ENCODE assay signal across 19 mouse cellular contexts in genomic region chr9:42958401-42958800, GRCm38 (mm10). TPM values are rescaled to one million over a fixed set of nuclear protein-coding genes. Genes with fewer than 3 reads are reported as not detected.
DNase-seq lines count a peak whose midpoint lies in the region; ATAC-seq and TF ChIP-seq lines count a peak whose summit lies in the region.
"Had no signal": no experiment of that assay in that cellular context is flagged by ENCODE, and none has a peak within 500 bp of the region (broad histone marks: within the 10 kb centered on the region; RNA-seq: fewer than 3 reads in every experiment).

No protein-coding gene starts in this region.

- no peaks in the 10 kb centered on the region for H3K9me3 ChIP-seq in hindbrain, postnatal 0 days (ENCODE audit: low read length)
- H3K9me3 ChIP-seq in hindbrain, embryonic 16.5 days (ENCODE audit: control insufficient read depth, low read length), result peaks cover 3% of the 10 kb centered on the region; the same call in 1 of the 2 replicates
- H3K9me3 ChIP-seq in midbrain, embryonic 14.5 days (ENCODE audit: control insufficient read depth, low read length), result no peaks in the 10 kb centered on the region
- H3K9me3 ChIP-seq in midbrain, embryonic 11.5 days (ENCODE audit: control insufficient read depth, low read length), result no peaks in the 10 kb centered on the region
- no peaks in the 10 kb centered on the region for H3K9me3 ChIP-seq in intestine, embryonic 16.5 days (ENCODE audit: control insufficient read depth, low read length)
- H3K9me3 ChIP-seq: embryonic facial prominence, embryonic 15.5 days; neural tube, embryonic 12.5 days had no signal

- H3K4me2 ChIP-seq in hindbrain, postnatal 0 days (ENCODE audit: low read depth, low read length), result no peak overlapping the region
- H3K4me2 ChIP-seq in hindbrain, embryonic 16.5 days (ENCODE audit: low read length), result no peak overlapping the region
- H3K4me2 ChIP-seq in midbrain, embryonic 14.5 days (ENCODE audit: low read length), result no peak overlapping the region
- no peak overlapping the region for H3K4me2 ChIP-seq in midbrain, embryonic 11.5 days
- H3K4me2 ChIP-seq in intestine, embryonic 16.5 days (ENCODE audit: low read depth, low read length), result no peak overlapping the region
- H3K4me2 ChIP-seq: embryonic facial prominence, embryonic 15.5 days; heart, embryonic 11.5 days; hindbrain, embryonic 14.5 days; liver, embryonic 11.5 days; neural tube, embryonic 12.5 days had no signal

- H3K4me3 ChIP-seq in hindbrain, postnatal 0 days (ENCODE audit: low read length), result no peak overlapping the region
- no peak overlapping the region for H3K4me3 ChIP-seq in hindbrain, embryonic 16.5 days (ENCODE audit: low read length)
- H3K4me3 ChIP-seq in midbrain, embryonic 14.5 days (replicated peaks; ENCODE audit: low read depth, low read length), result no peak overlapping the region
- H3K4me3 ChIP-seq in midbrain, embryonic 11.5 days (ENCODE audit: low read depth, low read length), result no peak overlapping the region
- no peak overlapping the region for H3K4me3 ChIP-seq in intestine, embryonic 16.5 days (ENCODE audit: low read length)
- H3K4me3 ChIP-seq: embryonic facial prominence, embryonic 15.5 days; neural tube, embryonic 12.5 days had no signal

- H3K27ac ChIP-seq in hindbrain, postnatal 0 days, result no peak overlapping the region
- H3K27ac ChIP-seq in hindbrain, embryonic 16.5 days (ENCODE audit: low read depth, low read length), result no peak overlapping the region
- H3K27ac ChIP-seq in midbrain, embryonic 14.5 days (replicated peaks; ENCODE audit: low read depth, low read length), result no peak overlapping the region
- no peak overlapping the region for H3K27ac ChIP-seq in midbrain, embryonic 11.5 days (ENCODE audit: low read depth, low read length)
- H3K27ac ChIP-seq in intestine, embryonic 16.5 days (ENCODE audit: low read length), result no peak overlapping the region
- H3K27ac ChIP-seq: embryonic facial prominence, embryonic 15.5 days; hindbrain, embryonic 14.5 days; neural tube, embryonic 12.5 days had no signal

- H3K4me1 ChIP-seq in hindbrain, postnatal 0 days (ENCODE audit: insufficient read depth, low read length), result no peaks in the 10 kb centered on the region
- H3K4me1 ChIP-seq in hindbrain, embryonic 16.5 days (ENCODE audit: control insufficient read depth, insufficient read depth, low read depth, low read length), result peaks cover 7% of the 10 kb centered on the region
- H3K4me1 ChIP-seq in midbrain, embryonic 14.5 days (ENCODE audit: control insufficient read depth, insufficient read depth, low read length), result no peaks in the 10 kb centered on the region
- H3K4me1 ChIP-seq in midbrain, embryonic 11.5 days (ENCODE audit: control insufficient read depth, insufficient read depth, low read length), result no peaks in the 10 kb centered on the region
- no peaks in the 10 kb centered on the region for H3K4me1 ChIP-seq in intestine, embryonic 16.5 days (ENCODE audit: control insufficient read depth, insufficient read depth, low read length)
- H3K4me1 ChIP-seq: embryonic facial prominence, embryonic 15.5 days had no signal

- H3K27me3 ChIP-seq in hindbrain, postnatal 0 days (ENCODE audit: insufficient read depth, low read length), result no peaks in the 10 kb centered on the region
- no peaks in the 10 kb centered on the region for H3K27me3 ChIP-seq in hindbrain, embryonic 16.5 days (replicated peaks; ENCODE audit: control insufficient read depth, insufficient read depth, low read length)
- no peaks in the 10 kb centered on the region for H3K27me3 ChIP-seq in midbrain, embryonic 14.5 days (ENCODE audit: control insufficient read depth, insufficient read depth, low read length)
- no peaks in the 10 kb centered on the region for H3K27me3 ChIP-seq in midbrain, embryonic 11.5 days (ENCODE audit: control insufficient read depth, insufficient read depth, low read length)
- H3K27me3 ChIP-seq in intestine, embryonic 16.5 days (replicated peaks; ENCODE audit: control insufficient read depth, insufficient read depth, low read length), result no peaks in the 10 kb centered on the region
- H3K27me3 ChIP-seq: embryonic facial prominence, embryonic 15.5 days; neural tube, embryonic 12.5 days had no signal

- no peak for TF ChIP-seq CTCF in hindbrain, postnatal 0 days (IDR thresholded peaks at IDR 0.05; ENCODE audit: low read depth)

- 41% methylated on average over 7 of the region's 7 CpGs for WGBS in hindbrain, postnatal 0 days
- 46% methylated on average over 7 of the region's 7 CpGs for WGBS in hindbrain, embryonic 16.5 days
- WGBS in midbrain, embryonic 14.5 days, result 39% methylated on average over 7 of the region's 7 CpGs
- WGBS in midbrain, embryonic 11.5 days, result 72% methylated on average over 7 of the region's 7 CpGs
- 53% methylated on average over 7 of the region's 7 CpGs for WGBS in intestine, embryonic 16.5 days

- DNase-seq in hindbrain, postnatal 0 days (ENCODE audit: low spot score), result no peak
- peak; percentile 41 for DNase-seq in midbrain, embryonic 14.5 days
- DNase-seq in midbrain, embryonic 11.5 days (ENCODE audit: low spot score, missing footprints), result no peak
- DNase-seq in adrenal gland, postnatal 36 days, result peak; percentile 57 to 59
- DNase-seq in heart, postnatal 4 days, result no peak
- DNase-seq: cerebellum, adult 2 months; heart, postnatal 14 days; kidney, adult 9 months; layer of hippocampus, postnatal 36 days; thymus, adult 2 months had no signal

- no peak overlapping the region for H3K9ac ChIP-seq in hindbrain, postnatal 0 days (replicated peaks; ENCODE audit: low read length)
- no peak overlapping the region for H3K9ac ChIP-seq in hindbrain, embryonic 16.5 days (ENCODE audit: low read depth, low read length)
- H3K9ac ChIP-seq in midbrain, embryonic 14.5 days (replicated peaks; ENCODE audit: low read length), result no peak overlapping the region
- no peak overlapping the region for H3K9ac ChIP-seq in midbrain, embryonic 11.5 days (ENCODE audit: low read length)
- no peak overlapping the region for H3K9ac ChIP-seq in intestine, embryonic 16.5 days (ENCODE audit: low read depth, low read length)
- H3K9ac ChIP-seq: embryonic facial prominence, embryonic 15.5 days; hindbrain, embryonic 14.5 days; neural tube, embryonic 12.5 days had no signal

- 0 out of 2 replicates have a peak, but pooled peaks have one; percentile 7 for ATAC-seq in hindbrain, postnatal 0 days
- no peak for ATAC-seq in hindbrain, embryonic 16.5 days
- ATAC-seq in midbrain, embryonic 14.5 days (ENCODE audit: low FRiP score, low TSS enrichment), result no peak
- no peak for ATAC-seq in midbrain, embryonic 11.5 days (ENCODE audit: low FRiP score)
- ATAC-seq in intestine, embryonic 16.5 days, result peak; percentile 91

- no peaks in the 10 kb centered on the region for H3K36me3 ChIP-seq in hindbrain, postnatal 0 days (ENCODE audit: insufficient read depth, low read length)
- no peaks in the 10 kb centered on the region for H3K36me3 ChIP-seq in hindbrain, embryonic 16.5 days (ENCODE audit: control insufficient read depth, insufficient read depth, low read length)
- no peaks in the 10 kb centered on the region for H3K36me3 ChIP-seq in midbrain, embryonic 14.5 days (ENCODE audit: control insufficient read depth, insufficient read depth, low read length)
- H3K36me3 ChIP-seq in midbrain, embryonic 11.5 days (ENCODE audit: control insufficient read depth, insufficient read depth, low read length), result no peaks in the 10 kb centered on the region
- no peaks in the 10 kb centered on the region for H3K36me3 ChIP-seq in intestine, embryonic 16.5 days (ENCODE audit: control insufficient read depth, insufficient read depth, low read length)
- H3K36me3 ChIP-seq: embryonic facial prominence, embryonic 15.5 days; neural tube, embryonic 12.5 days had no signal

RNA-seq across cellular contexts. Expression of gene Grik4, which starts 14.1 kb away (rescaled TPM):
- 14.8 and 18.2 TPM in 2 replicates for total RNA-seq in hindbrain, postnatal 0 days (2014; rRNA removed)
- polyA plus RNA-seq in hindbrain, postnatal 0 days (2015; fragmentation: Nextera tagmentation; extraction: Ambion mirVana), result 8.9 and 9.4 TPM in 2 replicates
- 11.4 and 12.0 TPM in 2 replicates for polyA plus RNA-seq in hindbrain, embryonic 16.5 days (2015; fragmentation: Nextera tagmentation; extraction: Ambion mirVana)
- polyA plus RNA-seq in midbrain, embryonic 14.5 days (2014; fragmentation: Nextera tagmentation; extraction: Ambion mirVana), result 4.4 and 6.6 TPM in 2 replicates
- 1.2 TPM in 2 replicates for polyA plus RNA-seq in midbrain, embryonic 11.5 days (2014; fragmentation: Nextera tagmentation; extraction: Ambion mirVana)
- 1 to 10 TPM; 1.2 to 1.4 TPM for total RNA-seq in adrenal gland, postnatal 36 days (2021)
- polyA plus RNA-seq in intestine, embryonic 16.5 days (2015; fragmentation: Nextera tagmentation; extraction: Ambion mirVana), result 1.1 TPM in 2 replicates
- total RNA-seq in heart, postnatal 4 days (2021), result under 1 TPM in 1 of 2 experiments, not detected in 1; 0.10 TPM
- total RNA-seq: heart, postnatal 14 days; megakaryocyte-erythroid progenitor cell, adult 5-6 weeks had no signal
- polyA plus RNA-seq: G1E had no signal

Comparison
In these comparisons a context has a peak if more than half of its experiments do, and no peak if none do; other contexts are left out.
1. ATAC-seq: peak in hindbrain, postnatal 0 days (single experiment) and intestine, embryonic 16.5 days (single experiment); none in hindbrain, embryonic 16.5 days (single experiment), midbrain, embryonic 14.5 days (single experiment) and midbrain, embryonic 11.5 days (single experiment).
2. DNase-seq: peak in midbrain, embryonic 14.5 days (single experiment) and adrenal gland, postnatal 36 days (2 of 2); none in hindbrain, postnatal 0 days (single experiment), midbrain, embryonic 11.5 days (single experiment) and heart, postnatal 4 days (single experiment).